Mouse (Mus musculus) adipocyte (in vitro differentiated cells): Measurements from ENCODE around the gene Srsf10.
A peak's percentile ranks its signal among the peaks of the same experiment; 100 is the strongest.

Source experiments
- DNase-seq: peaks from one replicate; pipeline ENCODE4 v3.0.0-alpha.2; 2016; ENCODE audit warnings: low spot score

Srsf10 gene

GRCm38 (mm10) chr4:135884531-135884930, 29.0 kb downstream of the Srsf10 start:
- DNase-seq = no peak

GRCm38 (mm10) chr4:135885676-135886075, 30.1 kb downstream of the Srsf10 start:
- DNase-seq = no peak

- no peak for DNase-seq
These were observed 30.6 kb downstream of the Srsf10 start for GRCm38 (mm10) chr4:135886184-135886583.

GRCm38 (mm10) chr4:135888448-135889057, 33.0 kb downstream of the Srsf10 start:
- DNase-seq = no peak

GRCm38 (mm10) chr4:135889146-135889883, 33.8 kb downstream of the Srsf10 start:
- DNase-seq = no peak

- DNase-seq = peak; percentile 83
These were observed 34.3 kb downstream of the Srsf10 start for GRCm38 (mm10) chr4:135889884-135890283.

- no peak for DNase-seq
These were observed 36.0 kb downstream of the Srsf10 start for GRCm38 (mm10) chr4:135891539-135891938.

- no peak for DNase-seq
These were observed 37.3 kb downstream of the Srsf10 start for GRCm38 (mm10) chr4:135892884-135893283.

GRCm38 (mm10) chr4:135895071-135895571, 39.6 kb downstream of the Srsf10 start, which contains the start of gene Cnr2:
Gene Cnr2 (plus strand): TSS chr4:135895394.
- DNase-seq = no peak

GRCm38 (mm10) chr4:135896157-135896556, 40.6 kb downstream of the Srsf10 start:
- DNase-seq = no peak

GRCm38 (mm10) chr4:135898380-135899049, 43.0 kb downstream of the Srsf10 start:
- DNase-seq = no peak

- DNase-seq = no peak
These were observed 43.5 kb downstream of the Srsf10 start for GRCm38 (mm10) chr4:135899050-135899448.

GRCm38 (mm10) chr4:135900008-135900407, 44.5 kb downstream of the Srsf10 start:
- no peak for DNase-seq

GRCm38 (mm10) chr4:135902606-135903242, 47.2 kb downstream of the Srsf10 start:
- DNase-seq = no peak

GRCm38 (mm10) chr4:135904810-135905209, 49.3 kb downstream of the Srsf10 start:
- DNase-seq = no peak

GRCm38 (mm10) chr4:135906633-135907032, 51.1 kb downstream of the Srsf10 start:
- peak; percentile 26 for DNase-seq

- no peak for DNase-seq
These were observed 53.9 kb downstream of the Srsf10 start for GRCm38 (mm10) chr4:135909326-135910066.

GRCm38 (mm10) chr4:135911531-135911930, 56.0 kb downstream of the Srsf10 start:
- DNase-seq = no peak

GRCm38 (mm10) chr4:135912164-135912563, 56.6 kb downstream of the Srsf10 start:
- DNase-seq = no peak

GRCm38 (mm10) chr4:135912835-135913234, 57.3 kb downstream of the Srsf10 start:
- no peak for DNase-seq

- no peak for DNase-seq
These were observed 57.9 kb downstream of the Srsf10 start for GRCm38 (mm10) chr4:135913433-135913832.
